Mouse (Mus musculus) liver, adult 2 months (tissue): ENCODE measurements around the gene Usf2.
"Not testable (repeated sequence)": the region's sequence is repeated elsewhere in the genome, so short reads cannot be mapped to it uniquely, and the experiment has no call there.

Experiments used
- CTCF ChIP-seq: fragments of 200-500 bp; IDR thresholded peaks from 2 replicates; pipeline ENCODE4 v1.5.1; 2011; ENCODE audit warnings: low read depth, low read length, control low read depth
- POLR2A ChIP-seq: fragments of 200-500 bp; IDR thresholded peaks from 2 replicates; pipeline ENCODE4 v1.6.1; 2011; ENCODE audit warnings: low read length, control low read depth; ENCODE audit not compliant: insufficient read depth; ENCODE audit errors: extremely low read depth

DNA sequence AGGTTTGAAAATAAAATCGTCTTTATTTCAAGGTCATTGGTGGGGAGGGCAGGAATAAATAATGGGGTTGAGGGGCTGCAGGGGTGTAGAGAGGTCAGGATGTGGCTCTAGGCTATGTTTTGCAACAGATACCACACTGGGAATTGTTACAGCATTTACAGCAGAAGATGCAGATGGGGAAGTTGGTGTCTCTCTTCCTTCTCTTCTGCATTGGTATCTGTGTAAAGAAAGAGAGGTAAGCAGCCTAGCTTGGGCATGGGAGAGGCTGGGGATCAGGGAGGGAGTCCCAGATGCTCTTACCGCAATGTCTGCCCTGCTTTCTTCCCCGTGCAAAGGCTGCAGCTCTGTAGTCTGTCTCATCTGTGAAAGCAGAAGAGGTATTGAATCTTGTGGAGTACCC lies 14.2 kb downstream of the Usf2 start:
- not testable (repeated sequence) for TF ChIP-seq CTCF
- peak; percentile 23; the same call in 1 of the 2 replicates for TF ChIP-seq POLR2A
